Mouse (Mus musculus) midbrain, embryonic 13.5 days (tissue): ENCODE results near the gene Hdgfl2. TPM values are rescaled to one million over a fixed set of nuclear protein-coding genes. Genes with fewer than 3 reads are reported as not detected.

Experiments
- ATAC-seq: fragments of 200-750 bp; cut with Nextera tagmentation; 2 replicates; pipeline ENCODE4 v1.8.0; 2017; ENCODE audit warnings: mild to moderate bottlenecking, moderate TSS enrichment, moderate library complexity
- H3K27ac ChIP-seq: fragments of 300-500 bp; sonication (generic); 2 replicates; pipeline ENCODE4 v1.5.1; 2015; ENCODE audit warnings: inconsistent platforms, mild to moderate bottlenecking, moderate library complexity
- H3K27me3 ChIP-seq: fragments of 300-500 bp; sonication (generic); 2 replicates; pipeline ENCODE4 v1.6.1; 2015; ENCODE audit warnings: mild to moderate bottlenecking, inconsistent platforms
- H3K36me3 ChIP-seq: fragments of 300-500 bp; sonication (generic); 2 replicates; pipeline ENCODE4 v1.6.1; 2015; ENCODE audit warnings: mild to moderate bottlenecking, inconsistent platforms
- H3K4me1 ChIP-seq: fragments of 300-500 bp; sonication (generic); replicated peaks from 2 replicates; pipeline ENCODE4 v1.6.1; 2015; ENCODE audit warnings: inconsistent platforms
- H3K4me2 ChIP-seq: fragments of 300-500 bp; sonication (generic); replicated peaks from 2 replicates; pipeline ENCODE4 v1.6.1; 2015; ENCODE audit warnings: moderate library complexity, mild to moderate bottlenecking, inconsistent platforms
- H3K4me3 ChIP-seq: fragments of 300-500 bp; sonication (generic); replicated peaks from 2 replicates; pipeline ENCODE4 v1.5.1; 2015; ENCODE audit warnings: mild to moderate bottlenecking, inconsistent platforms
- H3K9ac ChIP-seq: fragments of 300-500 bp; sonication (generic); replicated peaks from 2 replicates; pipeline ENCODE4 v1.6.1; 2015; ENCODE audit warnings: mild to moderate bottlenecking, inconsistent platforms
- H3K9me3 ChIP-seq: fragments of 300-500 bp; sonication (generic); 2 replicates; pipeline ENCODE4 v1.6.1; 2016; ENCODE audit warnings: mild to moderate bottlenecking, inconsistent platforms
- WGBS: fragments of 180-500 bp; shearing (Covaris S2); methylation state at CpG from one replicate; pipeline ENCODE4 v1.1.7; 2015; 5-methylcytosine and 5-hydroxymethylcytosine counted together
- polyA plus RNA-seq: library from polyadenylated mRNA; unstranded; fragments of >200 nt; fragmentation: Nextera tagmentation; extraction: Ambion mirVana; gene quantifications from 2 replicates; pipeline ENCODE4 v1.2.1, GENCODE M21; 2015

Hdgfl2 gene
- polyA plus RNA-seq, 1 experiment from 2014 or later = 159 TPM

- no peak for ATAC-seq
- H3K9ac ChIP-seq = peak overlapping the region; percentile 89
- H3K4me2 ChIP-seq = peak overlapping the region; percentile 84
- H3K4me1 ChIP-seq = peaks cover 73% of the 10 kb centered on the region
- peaks cover 42% of the 10 kb centered on the region for H3K27me3 ChIP-seq
- 15% methylated on average over 25 of the region's 25 CpGs for WGBS
- H3K4me3 ChIP-seq = peak overlapping the region; percentile 86
- no peaks in the 10 kb centered on the region for H3K9me3 ChIP-seq
- H3K36me3 ChIP-seq = no peaks in the 10 kb centered on the region
- no peak overlapping the region for H3K27ac ChIP-seq
These were observed 58.6 kb downstream of the Hdgfl2 start for GRCm38 (mm10) chr17:56137839-56138613.

DNA sequence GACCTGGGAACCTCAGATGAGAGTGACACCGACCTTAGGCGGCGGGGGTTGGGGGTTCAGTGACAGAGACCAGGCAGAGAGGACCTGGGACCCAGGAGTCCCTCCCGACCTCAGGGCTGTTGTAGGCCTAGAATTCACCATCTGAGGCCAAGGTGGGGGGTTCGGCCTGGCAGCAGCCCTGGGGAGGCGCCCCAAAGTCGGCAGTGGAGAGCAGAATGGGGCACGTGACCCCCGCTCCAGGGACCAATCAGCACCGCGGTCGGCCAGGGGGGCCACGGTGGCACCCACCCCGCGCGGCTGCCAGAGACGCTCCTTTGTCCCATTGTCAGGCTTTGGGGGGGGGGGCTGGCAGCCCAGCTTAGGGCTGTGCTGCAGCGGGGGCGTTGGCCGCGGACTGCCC, 59.9 kb downstream of the Hdgfl2 start:
- H3K36me3 ChIP-seq = no peaks in the 10 kb centered on the region
- H3K4me1 ChIP-seq = peaks cover 63% of the 10 kb centered on the region
- peak overlapping the region; percentile 89 for H3K9ac ChIP-seq
- H3K4me3 ChIP-seq = peak overlapping the region; percentile 86
- peak overlapping the region; percentile 53; the same call in 1 of the 2 replicates for H3K27ac ChIP-seq
- no peaks in the 10 kb centered on the region for H3K9me3 ChIP-seq
- H3K4me2 ChIP-seq = peak overlapping the region; percentile 84
- 5% methylated on average over 17 of the region's 21 CpGs for WGBS
- ATAC-seq = peak; percentile 9
- H3K27me3 ChIP-seq = peaks cover 48% of the 10 kb centered on the region

GRCm38 (mm10) chr17:56139858-56140595, 60.6 kb downstream of the Hdgfl2 start, which contains the start of gene Sema6b:
Sema6b (minus strand) TSS chr17:56140343.
- peak within 1 kb of the TSS; percentile 84 for H3K4me2 ChIP-seq
- H3K27me3 ChIP-seq = peaks cover 48% of the 10 kb centered on the region

DNA sequence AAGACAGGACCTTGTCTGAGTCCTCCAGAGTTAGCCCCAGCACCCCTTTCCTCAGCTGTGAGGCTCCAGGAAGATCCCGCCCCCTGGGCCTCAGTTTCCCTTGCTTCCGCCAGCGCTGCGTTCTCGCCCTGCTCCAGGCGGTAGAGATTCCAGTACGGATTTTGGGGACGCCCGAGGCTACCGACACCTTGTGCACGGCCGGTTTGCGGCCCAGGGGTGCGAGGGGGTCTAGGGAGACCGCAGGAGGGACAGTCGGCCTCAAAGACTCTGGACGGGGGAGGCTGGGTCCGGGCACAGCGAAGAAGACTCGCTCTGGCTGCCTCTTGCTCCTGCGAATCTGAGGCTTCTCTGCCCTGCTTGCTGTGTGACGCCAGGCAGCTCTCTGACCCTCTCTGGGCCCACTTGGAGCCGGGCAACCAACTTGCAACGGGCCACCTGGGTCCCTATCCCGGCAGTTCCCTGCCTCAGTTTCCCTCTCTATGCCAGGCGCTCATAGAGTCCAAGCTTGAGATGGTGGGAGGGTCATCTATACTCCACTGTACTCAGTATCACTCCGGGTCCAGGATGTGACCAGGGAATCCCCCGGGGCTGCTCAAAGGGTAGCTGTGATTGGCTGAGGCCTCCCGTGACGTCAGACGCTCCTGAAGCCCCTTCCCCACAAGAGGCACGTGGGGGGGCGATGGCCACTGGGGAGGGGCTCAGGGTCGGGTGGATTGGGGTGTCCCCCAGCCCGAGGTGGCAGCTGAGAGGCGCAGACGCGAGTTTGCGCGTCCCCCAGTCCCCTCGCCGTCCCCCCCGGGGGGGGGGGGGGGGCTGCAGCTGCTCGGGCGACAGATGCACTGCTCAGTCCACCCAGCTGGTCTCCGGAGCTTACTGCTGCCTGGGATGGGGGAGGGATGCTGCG, 62.5 kb downstream of the Hdgfl2 start:
- H3K4me2 ChIP-seq = peak overlapping the region; percentile 68
- H3K9me3 ChIP-seq = no peaks in the 10 kb centered on the region
- peak overlapping the region; percentile 2; the same call in 1 of the 2 replicates for H3K27ac ChIP-seq
- under 1% methylated on average over 47 of the region's 47 CpGs for WGBS
- H3K9ac ChIP-seq = peak overlapping the region; percentile 66
- H3K4me1 ChIP-seq = peaks cover 65% of the 10 kb centered on the region
- peak; percentile 51 for ATAC-seq
- H3K36me3 ChIP-seq = no peaks in the 10 kb centered on the region
- peaks cover 45% of the 10 kb centered on the region for H3K27me3 ChIP-seq
- H3K4me3 ChIP-seq = peak overlapping the region; percentile 46

More at GRCm38 (mm10) chr17:56139858-56140595, 60.6 kb downstream of the Hdgfl2 start, which contains the start of gene Sema6b:
- Histone ChIP-seq H3K4me1 (peaks cover 57% of the 10 kb centered on the region), H3K4me3 (peak within 1 kb of the TSS; percentile 86), H3K36me3 (no peaks in the 10 kb centered on the region), H3K9ac (peak within 1 kb of the TSS; percentile 89), H3K27ac (peak within 1 kb of the TSS; percentile 80), H3K9me3 (no peaks in the 10 kb centered on the region)
- 1% methylated on average over 75 of the region's 79 CpGs for WGBS
- peak; percentile 44 for ATAC-seq

- no peak overlapping the region for H3K4me3 ChIP-seq
- no peaks in the 10 kb centered on the region for H3K9me3 ChIP-seq
- no peak overlapping the region for H3K9ac ChIP-seq
- WGBS = 77% methylated on average over 9 of the region's 9 CpGs
- H3K27ac ChIP-seq = no peak overlapping the region
- H3K4me2 ChIP-seq = no peak overlapping the region
- H3K4me1 ChIP-seq = peaks cover 53% of the 10 kb centered on the region
- no peak for ATAC-seq
- peaks cover 47% of the 10 kb centered on the region for H3K27me3 ChIP-seq
- H3K36me3 ChIP-seq = no peaks in the 10 kb centered on the region
These were observed 65.1 kb downstream of the Hdgfl2 start for GRCm38 (mm10) chr17:56144546-56144945.

- Histone ChIP-seq H3K27ac (no peak overlapping the region; the same call in 1 of the 2 replicates), H3K9ac (no peak overlapping the region), H3K36me3 (no peaks in the 10 kb centered on the region), H3K4me3 (no peak overlapping the region), H3K9me3 (no peaks in the 10 kb centered on the region), H3K4me1 (peaks cover 45% of the 10 kb centered on the region), H3K4me2 (no peak overlapping the region), H3K27me3 (peaks cover 51% of the 10 kb centered on the region)
- 19% methylated on average over 9 of the region's 9 CpGs for WGBS
- no peak for ATAC-seq
These were observed 66.7 kb downstream of the Hdgfl2 start for GRCm38 (mm10) chr17:56146131-56146530.

GRCm38 (mm10) chr17:56147420-56147819, 68.0 kb downstream of the Hdgfl2 start:
- Histone ChIP-seq H3K9ac (no peak overlapping the region), H3K4me1 (peaks cover 32% of the 10 kb centered on the region), H3K4me3 (no peak overlapping the region), H3K27me3 (peaks cover 46% of the 10 kb centered on the region), H3K36me3 (no peaks in the 10 kb centered on the region), H3K27ac (no peak overlapping the region), H3K4me2 (no peak overlapping the region), H3K9me3 (no peaks in the 10 kb centered on the region)
- WGBS = 53% methylated on average over 12 of the region's 12 CpGs
- no peak for ATAC-seq

- WGBS = 20% methylated on average over 9 of the region's 9 CpGs
- Histone ChIP-seq H3K4me2 (peak overlapping the region; percentile 63), H3K36me3 (no peaks in the 10 kb centered on the region), H3K9me3 (no peaks in the 10 kb centered on the region), H3K9ac (peak overlapping the region; percentile 63; the same call in 1 of the 2 replicates), H3K27me3 (peaks cover 46% of the 10 kb centered on the region), H3K4me1 (peaks cover 30% of the 10 kb centered on the region), H3K27ac (no peak overlapping the region), H3K4me3 (peak overlapping the region; percentile 37)
- ATAC-seq = peak; percentile 12
These were observed 68.8 kb downstream of the Hdgfl2 start for GRCm38 (mm10) chr17:56148280-56148679.

GRCm38 (mm10) chr17:56148790-56149618, 69.6 kb downstream of the Hdgfl2 start:
- Histone ChIP-seq H3K4me1 (peaks cover 37% of the 10 kb centered on the region), H3K4me2 (peak overlapping the region; percentile 63), H3K27me3 (peaks cover 43% of the 10 kb centered on the region), H3K36me3 (no peaks in the 10 kb centered on the region), H3K9ac (peak overlapping the region; percentile 63), H3K27ac (no peak overlapping the region), H3K9me3 (no peaks in the 10 kb centered on the region), H3K4me3 (peak overlapping the region; percentile 37)
- WGBS = 1% methylated on average over 30 of the region's 30 CpGs
- peak; percentile 46 for ATAC-seq

DNA sequence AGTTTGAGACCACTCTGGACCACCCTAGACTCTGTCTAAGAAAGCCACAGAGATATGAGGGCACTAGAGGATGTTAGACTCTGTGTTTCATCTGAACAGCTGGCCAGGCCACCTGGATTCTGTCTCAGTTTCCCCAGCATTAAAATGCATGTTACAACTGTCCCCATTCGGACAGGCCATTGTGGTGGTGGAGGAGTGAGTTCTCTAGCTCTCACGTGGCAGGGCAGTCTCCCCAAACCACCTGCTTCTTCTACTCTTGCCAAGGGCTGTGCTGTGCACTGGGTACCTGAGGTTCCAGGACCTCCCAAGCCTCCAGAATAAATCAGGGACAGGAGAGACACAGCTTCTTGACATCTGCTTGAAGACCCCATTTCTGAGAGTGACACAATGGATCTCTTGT, 70.5 kb downstream of the Hdgfl2 start:
- Histone ChIP-seq H3K27me3 (peaks cover 38% of the 10 kb centered on the region), H3K9me3 (no peaks in the 10 kb centered on the region), H3K4me1 (peaks cover 41% of the 10 kb centered on the region), H3K27ac (no peak overlapping the region), H3K36me3 (no peaks in the 10 kb centered on the region), H3K4me2 (no peak overlapping the region), H3K9ac (no peak overlapping the region), H3K4me3 (no peak overlapping the region)
- WGBS = 44% methylated on average over 2 of the region's 2 CpGs
- ATAC-seq = no peak
